Mouse (Mus musculus) adipocyte (in vitro differentiated cells): ENCODE data around the gene Fcgr4.
"Not testable (repeated sequence)": the region's sequence is repeated elsewhere in the genome, so short reads cannot be mapped to it uniquely, and the experiment has no call there.

ENCODE experiments used
- DNase-seq: peaks from one replicate; pipeline ENCODE4 v3.0.0-alpha.2; 2016; ENCODE audit warnings: low spot score

Gene Fcgr4

DNA sequence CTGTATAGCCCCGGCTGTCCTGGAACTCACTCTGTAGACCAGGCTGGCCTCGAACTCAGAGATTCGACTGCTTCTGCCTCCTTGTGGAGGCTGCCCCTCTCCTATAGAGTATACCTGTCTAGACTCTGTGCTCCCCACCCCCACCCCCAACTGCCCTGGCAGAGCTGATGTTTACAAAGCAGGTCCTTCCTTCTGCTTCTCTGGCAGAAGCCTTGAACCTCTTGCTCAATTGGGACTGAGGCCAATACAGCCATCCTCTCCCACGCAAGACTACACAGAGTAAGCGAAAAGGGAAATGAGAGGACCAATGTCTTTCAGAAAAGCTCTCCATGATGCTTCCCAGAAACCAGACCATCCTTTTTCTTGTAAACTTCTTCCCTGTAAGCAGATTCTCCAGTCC, 38.5 kb downstream of the Fcgr4 start:
- DNase-seq: peak; percentile 90

DNA sequence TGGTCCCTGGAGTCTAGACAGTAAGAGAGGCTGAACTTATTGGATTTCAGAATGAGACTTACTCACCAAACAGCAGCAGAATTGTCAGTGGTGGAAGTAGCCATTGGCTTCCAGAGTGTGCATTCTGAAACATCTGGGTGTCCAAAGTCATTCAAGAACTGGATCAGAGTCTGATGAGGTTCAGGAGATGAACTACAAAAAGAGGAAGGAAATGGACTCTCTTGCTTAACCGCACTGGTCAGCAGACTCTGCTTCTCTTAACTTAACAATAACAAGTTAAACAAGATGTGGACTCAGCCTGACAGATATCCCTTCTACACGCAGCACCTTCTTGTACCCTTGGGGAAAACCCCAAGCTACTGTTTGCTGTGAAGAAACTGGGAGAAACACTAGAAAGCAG, 40.5 kb downstream of the Fcgr4 start:
- DNase-seq: no peak

DNA sequence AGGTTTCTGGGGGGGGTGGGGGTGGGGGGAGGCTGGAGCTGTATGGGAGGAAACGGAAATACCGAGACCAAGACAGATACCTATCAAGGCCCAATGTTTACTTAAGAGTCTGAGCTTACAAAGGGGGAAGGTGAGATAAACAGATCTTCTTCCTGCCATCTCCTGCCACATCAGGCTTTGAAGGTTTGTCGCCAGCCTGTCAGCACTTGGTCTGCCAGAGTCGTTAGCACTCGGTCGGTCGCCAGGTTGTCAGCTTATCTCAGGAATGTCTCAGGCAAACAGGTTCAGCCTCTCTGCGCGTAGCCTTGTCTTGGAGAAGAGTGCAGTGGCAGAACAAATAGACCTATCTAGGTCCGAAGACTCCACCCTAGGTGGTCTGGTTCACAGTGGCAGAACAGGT, 41.7 kb downstream of the Fcgr4 start:
- no peak for DNase-seq

DNA sequence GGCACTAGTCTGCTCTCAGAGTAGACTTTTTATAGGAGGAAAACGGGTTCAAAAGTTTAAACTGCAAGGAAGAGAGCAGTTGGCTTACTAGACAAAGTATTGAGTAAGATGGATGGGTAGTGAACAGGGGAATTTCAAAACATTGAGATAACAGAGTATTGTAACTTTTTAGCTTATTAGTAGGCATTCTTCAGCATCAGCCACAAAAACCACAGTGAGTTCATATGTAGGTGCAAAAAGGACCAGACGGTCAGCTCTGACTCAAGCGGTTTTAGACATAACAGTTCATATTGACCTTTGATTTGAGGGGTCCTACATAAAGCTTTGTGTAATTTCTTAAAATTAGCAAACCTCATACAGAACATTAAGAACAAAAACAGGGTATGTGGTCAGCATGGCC, 42.8 kb downstream of the Fcgr4 start:
- no peak for DNase-seq

DNA sequence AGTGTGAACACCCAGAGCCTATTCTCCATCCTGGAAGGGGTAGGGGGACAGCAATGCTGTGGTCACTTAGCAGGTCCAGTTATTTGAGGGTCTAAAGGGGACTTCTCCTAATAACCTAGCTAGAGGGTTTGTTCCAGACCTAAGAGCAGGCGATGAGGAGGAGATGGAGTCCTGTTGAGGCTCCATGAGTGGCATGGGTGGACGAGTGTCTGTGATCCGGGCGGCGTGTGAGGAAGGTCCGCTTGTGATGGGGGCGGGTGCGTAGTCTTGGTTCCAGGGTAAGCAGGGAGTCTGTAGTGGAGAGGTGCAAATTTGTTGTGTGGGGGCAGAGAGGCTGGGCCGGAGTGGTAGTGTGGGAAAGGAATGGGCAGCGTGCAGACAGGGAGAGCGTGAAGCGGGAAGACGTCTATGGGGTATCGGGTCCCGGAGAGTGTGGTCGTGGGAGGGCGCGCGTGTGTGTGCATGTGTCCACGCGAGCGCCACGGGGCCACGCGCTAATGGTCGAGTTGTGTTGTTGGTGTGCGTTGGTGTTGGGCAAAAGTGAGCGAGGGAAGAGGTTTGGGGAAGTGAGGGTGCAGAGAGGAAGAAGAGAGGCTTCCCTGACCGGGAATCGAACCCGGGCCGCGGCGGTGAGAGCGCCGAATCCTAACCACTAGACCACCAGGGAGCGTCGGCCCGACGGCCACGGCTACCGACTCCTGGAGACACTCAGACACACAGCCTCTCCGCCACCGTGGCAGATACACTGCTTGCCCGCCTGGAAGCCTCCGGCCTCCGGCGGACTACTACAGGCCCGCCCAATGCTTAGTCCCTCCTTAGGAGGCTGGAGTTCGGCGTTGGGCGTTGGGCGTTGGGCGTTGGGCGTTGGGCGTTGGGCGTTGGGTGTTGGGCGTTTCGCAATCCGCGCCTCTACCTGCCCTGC, 45.1 kb downstream of the Fcgr4 start:
- DNase-seq: not testable (repeated sequence)

DNA sequence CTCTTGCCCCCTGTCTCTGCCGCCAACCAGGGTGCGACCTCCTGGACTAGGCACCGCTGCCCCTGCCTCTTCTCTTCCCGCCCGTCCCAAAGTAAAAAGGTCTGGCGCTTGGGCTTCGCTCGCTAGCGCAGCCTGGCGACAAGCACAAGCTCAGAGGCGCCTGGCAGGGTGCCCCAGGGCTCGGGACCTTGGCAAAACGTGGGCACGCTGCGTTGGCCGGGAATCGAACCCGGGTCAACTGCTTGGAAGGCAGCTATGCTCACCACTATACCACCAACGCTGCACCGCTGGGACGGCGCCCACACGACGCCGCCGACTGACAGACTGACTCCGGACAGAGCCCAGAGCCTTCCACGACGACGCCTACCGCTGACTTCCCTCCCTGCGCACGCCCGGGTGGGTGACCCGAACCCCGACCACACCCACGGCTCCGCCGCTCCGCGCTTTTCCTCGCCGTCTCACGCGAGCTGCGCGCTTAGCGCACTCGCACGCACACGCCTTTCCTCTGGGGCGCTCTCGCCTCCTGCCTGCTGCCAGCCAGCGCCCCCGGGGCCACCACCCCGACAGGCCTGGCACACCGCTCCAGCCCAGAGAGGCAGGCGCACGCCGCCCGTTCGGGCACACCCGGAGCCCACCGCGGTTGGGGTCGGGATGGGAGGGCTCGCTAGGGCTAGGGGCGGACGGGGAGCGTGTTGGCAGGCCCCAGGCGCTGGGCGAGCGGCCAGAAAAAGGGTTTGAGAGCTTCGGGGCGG, 45.9 kb downstream of the Fcgr4 start, which contains the start of gene Fcgr3:
Gene Fcgr3 (minus strand): TSS at position 445 of the 752 bp plus-strand sequence.
- DNase-seq: not testable (repeated sequence)

DNA sequence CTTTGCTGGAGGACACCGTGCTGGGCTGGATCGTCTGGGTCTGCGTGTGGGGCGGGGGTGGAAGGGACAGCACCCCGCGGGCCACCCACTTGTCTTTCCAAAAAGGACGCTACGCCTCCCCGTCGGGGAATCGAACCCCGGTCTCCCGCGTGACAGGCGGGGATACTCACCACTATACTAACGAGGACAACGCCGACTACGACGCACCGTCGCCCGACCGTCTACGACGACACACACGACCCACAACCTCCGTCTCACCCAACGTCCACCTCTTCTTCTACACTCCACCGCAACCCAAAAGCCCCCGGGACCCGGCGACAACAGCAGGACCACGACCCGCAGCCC, 46.5 kb downstream of the Fcgr4 start:
- DNase-seq: not testable (repeated sequence)

DNA sequence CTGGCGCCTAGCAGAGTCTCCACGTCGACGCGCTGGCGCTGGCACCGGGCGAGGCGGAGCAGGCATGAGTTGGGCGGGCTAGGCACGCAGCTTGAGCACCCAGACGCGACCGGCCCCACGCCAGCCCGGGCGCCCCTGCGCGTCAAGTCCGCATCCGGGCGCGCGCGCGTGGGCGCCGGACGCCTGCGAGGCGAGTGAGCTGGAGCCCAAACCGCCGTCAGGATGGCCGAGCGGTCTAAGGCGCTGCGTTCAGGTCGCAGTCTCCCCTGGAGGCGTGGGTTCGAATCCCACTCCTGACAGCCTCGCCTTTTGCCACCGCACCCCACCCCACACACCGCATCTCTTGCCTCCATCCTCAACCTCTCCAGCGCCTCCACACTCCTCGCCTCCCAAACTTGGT, 47.0 kb downstream of the Fcgr4 start:
- DNase-seq: not testable (repeated sequence)

DNA sequence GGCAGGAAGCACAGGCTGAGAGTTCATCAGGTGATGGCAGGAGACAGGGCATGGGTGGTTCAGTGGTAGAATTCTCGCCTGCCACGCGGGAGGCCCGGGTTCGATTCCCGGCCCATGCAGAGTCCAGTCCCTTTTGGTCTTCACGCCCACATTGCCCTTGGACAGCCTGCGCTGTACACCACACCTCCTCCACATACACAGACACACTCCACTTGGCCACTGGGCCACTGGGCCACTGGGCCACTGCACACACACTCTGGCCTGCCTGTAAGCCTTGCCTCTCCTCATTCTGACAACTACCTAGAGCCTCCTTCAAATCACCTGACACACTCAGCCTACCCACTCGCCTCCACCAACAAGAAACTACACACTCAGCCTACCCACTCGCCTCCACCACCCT, 47.9 kb downstream of the Fcgr4 start:
- DNase-seq: not testable (repeated sequence)

DNA sequence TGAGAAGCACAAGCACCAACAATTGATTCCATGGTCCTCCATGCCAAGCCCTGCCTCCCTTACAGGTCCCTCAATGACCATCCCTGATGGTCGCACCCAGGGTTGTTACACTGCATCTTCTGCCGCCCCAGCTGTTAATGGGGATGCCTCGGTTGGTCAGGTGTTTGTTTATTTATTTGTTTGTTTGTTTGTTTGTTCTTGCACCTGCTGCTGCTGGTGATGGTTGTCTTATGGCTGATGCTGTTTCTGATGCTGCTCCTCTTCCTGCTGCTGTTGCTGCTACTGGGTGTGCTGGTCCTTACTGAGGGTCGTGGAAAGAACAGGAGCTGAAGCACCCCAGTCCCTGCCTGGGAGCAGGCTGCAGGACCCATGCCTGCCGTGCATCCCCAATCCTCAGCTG, 49.2 kb downstream of the Fcgr4 start:
- DNase-seq: not testable (repeated sequence)

DNA sequence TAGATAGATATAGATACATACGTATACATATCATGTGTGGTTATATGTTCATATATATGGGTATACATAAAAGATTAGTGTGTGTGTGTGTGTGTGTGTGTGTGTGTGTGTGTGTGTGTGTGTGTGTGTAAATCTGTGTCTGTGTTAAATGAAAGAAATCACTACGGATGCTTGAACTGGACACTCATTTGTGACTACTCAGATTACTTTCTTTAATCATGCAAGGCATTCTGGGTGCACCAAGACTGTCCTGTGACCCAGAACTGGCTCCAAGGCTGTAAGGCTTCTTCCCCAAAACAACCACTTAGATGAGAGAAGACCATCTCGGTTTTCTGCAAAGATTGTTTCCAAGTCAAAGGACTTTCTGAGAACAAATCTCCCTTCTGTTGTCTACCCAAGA, 50.8 kb downstream of the Fcgr4 start:
- DNase-seq: peak; percentile 42

DNA sequence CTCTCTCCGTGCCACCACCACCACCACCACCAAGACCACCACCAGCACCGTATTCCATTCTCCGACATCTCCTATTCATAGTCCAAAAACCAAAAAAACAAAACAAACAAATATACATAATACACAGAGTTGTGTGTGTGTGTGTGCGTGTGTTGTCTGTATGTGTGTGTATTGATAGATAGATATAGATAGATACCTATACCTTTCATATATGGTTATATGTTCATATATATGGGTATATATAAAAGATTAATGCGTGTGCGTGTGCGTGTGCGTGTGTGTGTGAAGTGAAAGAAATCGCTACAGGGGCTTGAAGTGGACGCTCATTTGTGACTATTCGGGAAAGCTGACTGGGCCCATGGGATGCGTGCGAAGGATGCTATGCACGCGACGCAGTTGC, 52.2 kb downstream of the Fcgr4 start:
- DNase-seq: not testable (repeated sequence)

DNA sequence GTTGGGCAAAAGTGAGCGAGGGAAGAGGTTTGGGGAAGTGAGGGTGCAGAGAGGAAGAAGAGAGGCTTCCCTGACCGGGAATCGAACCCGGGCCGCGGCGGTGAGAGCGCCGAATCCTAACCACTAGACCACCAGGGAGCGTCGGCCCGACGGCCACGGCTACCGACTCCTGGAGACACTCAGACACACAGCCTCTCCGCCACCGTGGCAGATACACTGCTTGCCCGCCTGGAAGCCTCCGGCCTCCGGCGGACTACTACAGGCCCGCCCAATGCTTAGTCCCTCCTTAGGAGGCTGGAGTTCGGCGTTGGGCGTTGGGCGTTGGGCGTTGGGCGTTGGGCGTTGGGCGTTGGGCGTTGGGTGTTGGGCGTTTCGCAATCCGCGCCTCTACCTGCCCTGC, 53.0 kb downstream of the Fcgr4 start:
- DNase-seq: not testable (repeated sequence)

DNA sequence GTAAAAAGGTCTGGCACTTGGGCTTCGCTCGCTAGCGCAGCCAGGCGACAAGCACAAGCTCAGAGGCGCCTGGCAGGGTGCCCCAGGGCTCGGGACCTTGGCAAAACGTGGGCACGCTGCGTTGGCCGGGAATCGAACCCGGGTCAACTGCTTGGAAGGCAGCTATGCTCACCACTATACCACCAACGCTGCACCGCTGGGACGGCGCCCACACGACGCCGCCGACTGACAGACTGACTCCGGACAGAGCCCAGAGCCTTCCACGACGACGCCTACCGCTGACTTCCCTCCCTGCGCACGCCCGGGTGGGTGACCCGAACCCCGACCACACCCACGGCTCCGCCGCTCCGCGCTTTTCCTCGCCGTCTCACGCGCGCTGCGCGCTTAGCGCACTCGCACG, 53.5 kb downstream of the Fcgr4 start:
- DNase-seq: not testable (repeated sequence)

DNA sequence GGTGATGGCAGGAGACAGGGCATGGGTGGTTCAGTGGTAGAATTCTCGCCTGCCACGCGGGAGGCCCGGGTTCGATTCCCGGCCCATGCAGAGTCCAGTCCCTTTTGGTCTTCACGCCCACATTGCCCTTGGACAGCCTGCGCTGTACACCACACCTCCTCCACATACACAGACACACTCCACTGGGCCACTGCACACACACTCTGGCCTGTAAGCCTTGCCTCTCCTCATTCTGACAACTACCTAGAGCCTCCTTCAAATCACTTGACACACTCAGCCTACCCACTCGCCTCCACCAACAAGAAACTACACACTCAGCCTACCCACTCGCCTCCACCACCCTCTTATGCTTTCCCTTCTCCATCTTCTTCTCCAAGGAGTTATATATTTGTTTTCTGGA, 55.6 kb downstream of the Fcgr4 start:
- DNase-seq: peak; percentile 36

DNA sequence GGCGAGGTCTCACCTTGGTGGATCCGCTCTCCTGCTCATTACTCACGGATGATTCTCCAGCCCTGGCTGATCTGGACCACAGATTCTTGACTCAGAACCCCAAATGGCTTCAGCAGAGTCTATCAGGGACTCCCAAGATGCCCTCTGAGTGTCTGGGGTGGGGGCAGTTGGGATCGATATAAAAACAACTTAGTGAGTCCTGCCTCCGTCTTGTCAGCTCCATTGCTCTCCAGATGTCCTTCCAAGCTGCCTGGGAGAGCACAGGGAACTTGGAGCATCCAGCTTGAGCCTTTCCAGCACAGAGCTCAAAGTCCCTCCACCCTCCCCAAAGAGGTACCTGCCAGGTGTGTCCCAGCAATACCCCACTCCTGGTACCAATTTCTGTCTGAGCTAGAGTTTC, 57.5 kb downstream of the Fcgr4 start:
- not testable (repeated sequence) for DNase-seq

DNA sequence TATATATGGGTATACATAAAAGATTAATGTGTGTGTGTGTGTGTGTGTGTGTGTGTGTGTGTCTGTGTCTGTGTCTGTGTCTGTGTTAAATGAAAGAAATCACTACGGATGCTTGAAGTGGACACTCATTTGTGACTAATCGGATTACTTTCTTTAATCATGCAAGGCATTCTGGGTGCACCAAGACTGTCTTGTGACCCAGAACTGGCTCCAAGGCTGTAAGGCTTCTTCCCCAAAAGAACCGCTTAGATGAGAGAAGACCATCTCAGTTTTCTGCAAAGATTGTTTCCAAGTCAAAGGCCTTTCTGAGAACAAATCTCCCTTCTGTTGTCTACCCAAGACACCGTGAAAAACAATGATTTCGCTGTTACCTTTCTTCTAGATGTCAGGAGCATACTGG, 58.5 kb downstream of the Fcgr4 start:
- DNase-seq: not testable (repeated sequence)

DNA sequence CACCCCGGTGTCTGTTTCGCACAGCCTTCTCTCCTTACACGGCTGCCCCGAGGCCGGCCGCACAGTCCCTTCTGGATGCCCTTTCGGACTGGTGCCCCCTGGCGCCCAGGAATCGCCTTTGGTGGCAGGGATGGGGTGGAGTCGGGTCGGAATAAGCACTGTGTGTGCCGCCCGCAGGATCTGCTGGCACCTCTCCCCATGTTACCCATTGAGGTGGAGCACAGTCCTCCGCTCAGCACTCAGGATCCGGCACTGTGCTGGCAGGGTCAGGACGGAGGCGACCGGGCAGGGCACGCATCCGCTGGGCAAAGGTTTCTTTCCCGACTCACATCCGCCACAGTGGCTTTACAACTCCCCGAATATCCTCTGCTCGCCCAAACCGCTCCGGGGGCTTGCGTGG, 59.2 kb downstream of the Fcgr4 start:
- DNase-seq: not testable (repeated sequence)

DNA sequence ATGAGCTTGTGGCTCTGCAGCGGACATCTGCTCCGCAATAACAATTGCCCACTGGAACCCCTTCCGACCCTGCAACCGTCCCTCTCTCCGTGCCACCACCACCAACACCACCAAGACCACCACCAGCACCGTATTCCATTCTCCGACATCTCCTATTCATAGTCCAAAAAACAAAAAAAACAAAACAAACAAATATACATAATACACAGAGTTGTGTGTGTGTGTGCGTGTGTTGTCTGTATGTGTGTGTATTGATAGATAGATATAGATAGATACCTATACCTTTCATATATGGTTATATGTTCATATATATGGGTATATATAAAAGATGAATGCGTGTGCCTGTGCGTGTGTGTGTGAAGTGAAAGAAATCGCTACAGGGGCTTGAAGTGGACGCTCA, 59.7 kb downstream of the Fcgr4 start:
- not testable (repeated sequence) for DNase-seq

DNA sequence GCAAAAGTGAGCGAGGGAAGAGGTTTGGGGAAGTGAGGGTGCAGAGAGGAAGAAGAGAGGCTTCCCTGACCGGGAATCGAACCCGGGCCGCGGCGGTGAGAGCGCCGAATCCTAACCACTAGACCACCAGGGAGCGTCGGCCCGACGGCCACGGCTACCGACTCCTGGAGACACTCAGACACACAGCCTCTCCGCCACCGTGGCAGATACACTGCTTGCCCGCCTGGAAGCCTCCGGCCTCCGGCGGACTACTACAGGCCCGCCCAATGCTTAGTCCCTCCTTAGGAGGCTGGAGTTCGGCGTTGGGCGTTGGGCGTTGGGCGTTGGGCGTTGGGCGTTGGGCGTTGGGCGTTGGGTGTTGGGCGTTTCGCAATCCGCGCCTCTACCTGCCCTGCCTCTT, 60.6 kb downstream of the Fcgr4 start:
- DNase-seq: not testable (repeated sequence)
